8 mouse cellular contexts compared by ENCODE assay signal in genomic region chr7:27257852-27258204, GRCm38 (mm10). TPM values are rescaled to one million over a fixed set of nuclear protein-coding genes. Genes with fewer than 3 reads are reported as not detected.
DNase-seq lines count a peak whose midpoint lies in the region; ATAC-seq and TF ChIP-seq lines count a peak whose summit lies in the region.

No protein-coding gene starts in this region.

- H3K79me2 ChIP-seq in C2C12 (ENCODE audit: control insufficient read depth, insufficient read depth), result peaks cover 5% of the 10 kb centered on the region
- no peaks in the 10 kb centered on the region for H3K79me2 ChIP-seq in macrophage (ENCODE audit: inconsistent target)

- peak; percentile 48 for ATAC-seq in forebrain, embryonic 13.5 days
- no peak for ATAC-seq in granulocyte monocyte progenitor cell, adult 5-6 weeks (replicated peaks; ENCODE audit: poor library complexity, severe bottlenecking)

- H3K79me3 ChIP-seq in C2C12 (ENCODE audit: low read depth), result no peaks in the 10 kb centered on the region

- H3K27ac ChIP-seq in forebrain, embryonic 13.5 days, result peak overlapping the region; percentile 94
- peak overlapping the region; percentile 59 for H3K27ac ChIP-seq in macrophage

- H3K9me3 ChIP-seq in forebrain, embryonic 13.5 days (replicated peaks), result no peaks in the 10 kb centered on the region

- peaks cover 54% of the 10 kb centered on the region for H3K4me1 ChIP-seq in forebrain, embryonic 13.5 days

- no peak for TF ChIP-seq CTCF in C2C12 (IDR thresholded peaks at IDR 0.05; ENCODE audit: control insufficient read depth, insufficient read depth, insufficient read length)

- no peaks in the 10 kb centered on the region for H3K27me3 ChIP-seq in C2C12 (ENCODE audit: control insufficient read depth, insufficient read depth, insufficient read length)
- no peaks in the 10 kb centered on the region for H3K27me3 ChIP-seq in forebrain, embryonic 13.5 days

- DNase-seq in embryo, embryonic 10.5 days (ENCODE audit: low spot score), result peak; percentile 43
- DNase-seq in embryo, embryonic 10 days (ENCODE audit: low spot score), result no peak
- DNase-seq in left cerebral cortex, adult 9 months (ENCODE audit: low spot score in 2 of 2), result no peak
- DNase-seq in gastrocnemius, postnatal 10 days, result no peak

- no peak overlapping the region for H3K4me3 ChIP-seq in C2C12 (ENCODE audit: insufficient read depth, poor library complexity, severe bottlenecking)
- H3K4me3 ChIP-seq in forebrain, embryonic 13.5 days, result peak overlapping the region; percentile 83
- H3K4me3 ChIP-seq in macrophage (ENCODE audit: inconsistent target), result peak overlapping the region; percentile 41; the same call in 1 of the 2 replicates

- no peaks in the 10 kb centered on the region for H3K36me3 ChIP-seq in C2C12 (ENCODE audit: control insufficient read depth, insufficient read depth)
- peaks cover 22% of the 10 kb centered on the region for H3K36me3 ChIP-seq in forebrain, embryonic 13.5 days (ENCODE audit: poor library complexity, severe bottlenecking)
- H3K36me3 ChIP-seq in macrophage (ENCODE audit: inconsistent target), result peaks cover 18% of the 10 kb centered on the region

- H3K9ac ChIP-seq in forebrain, embryonic 13.5 days, result peak overlapping the region; percentile 58; the same call in 1 of the 2 replicates

- H3K4me2 ChIP-seq in forebrain, embryonic 13.5 days, result peak overlapping the region; percentile 90

- WGBS in forebrain, embryonic 13.5 days, result 0% methylated on average over 5 of the region's 6 CpGs
- WGBS in macrophage (ENCODE audit: missing documents), result 46% methylated on average over 3 of the region's 6 CpGs

- peak overlapping the region; percentile 13 for H3ac ChIP-seq in C2C12 (ENCODE audit: control insufficient read depth, insufficient read length, low read depth)

TF ChIP-seq in C2C12, 6 proteins besides CTCF, POLR2A, EP300 and RAD21:
- no peak for TF ChIP-seq MYOG (IDR thresholded peaks at IDR 0.05; ENCODE audit: control insufficient read depth, extremely low read depth, insufficient read length)
- TF ChIP-seq USF1 (IDR thresholded peaks at IDR 0.05; ENCODE audit: low read depth), result no peak
- TF ChIP-seq MAX (IDR thresholded peaks at IDR 0.05), result no peak
- no peak for TF ChIP-seq FOSL1 (IDR thresholded peaks at IDR 0.05; ENCODE audit: insufficient read depth, low read length, poor library complexity, severe bottlenecking)
- TF ChIP-seq MYOD1 (IDR thresholded peaks at IDR 0.05; ENCODE audit: control insufficient read depth, insufficient read length, low read depth), result no peak
- TF ChIP-seq CEBPB (IDR thresholded peaks at IDR 0.05; ENCODE audit: low read depth), result no peak

RNA-seq across cellular contexts. Expression of gene Numbl, which starts 0.4 kb away (rescaled TPM):
- 11.7 TPM for polyA plus RNA-seq in C2C12 (2012; fragmentation: generic; extraction: Trizol)
- 31.1 and 32.3 TPM in 2 replicates for polyA plus RNA-seq in forebrain, embryonic 13.5 days (2015; fragmentation: Nextera tagmentation; extraction: Ambion mirVana)
- 10 to 100 TPM in 5 of 26 experiments, 1 to 10 TPM in 21; 2.1 to 14.8 (median 6.4) TPM for total RNA-seq in macrophage (2018; cell fraction: chromatin; rRNA removed)
- 1 to 10 TPM in 24 of 26 experiments, under 1 TPM in 2; 0.68 to 5.4 (median 2.2) TPM for total RNA-seq in macrophage (2018; cell fraction: cytosol; rRNA removed)
- total RNA-seq in macrophage (2018; cell fraction: nucleus; rRNA removed), result 10 to 100 TPM in 1 of 26 experiments, 1 to 10 TPM in 23, under 1 TPM in 2; 0.83 to 10.4 (median 3.2) TPM
- polyA plus RNA-seq in macrophage (2018), result 2.0 to 3.1 TPM (median 2.4 TPM) in 3 replicates
- total RNA-seq in gastrocnemius, postnatal 10 days (2021), result 10 to 100 TPM; 14.7 to 17.0 TPM
- 1.2 and 1.3 TPM in 2 replicates for total RNA-seq in granulocyte monocyte progenitor cell, adult 5-6 weeks (2014; fragmentation: Nextera tagmentation)
- total RNA-seq in granulocyte monocyte progenitor cell, adult 5-6 weeks (2017), result 0.69 and 1.1 TPM in 2 replicates

RNA-seq across cellular contexts. Expression of gene Coq8b, which starts 25.0 kb away (rescaled TPM):
- polyA plus RNA-seq in C2C12 (2012; fragmentation: generic; extraction: Trizol) (9.3 TPM), macrophage (2018) (15.6 to 17.3 TPM (median 16.0 TPM) in 3 replicates)
- polyA plus RNA-seq in forebrain, embryonic 13.5 days (2015; fragmentation: Nextera tagmentation; extraction: Ambion mirVana), result 22.3 and 25.5 TPM in 2 replicates
- 10 to 100 TPM; 18.6 to 94.5 (median 54.0) TPM for total RNA-seq in macrophage (2018; cell fraction: chromatin; rRNA removed)
- total RNA-seq in macrophage (2018; cell fraction: cytosol; rRNA removed), result 10 to 100 TPM; 14.7 to 24.2 (median 19.7) TPM
- total RNA-seq in macrophage (2018; cell fraction: nucleus; rRNA removed), result 10 to 100 TPM; 12.1 to 45.8 (median 27.7) TPM
- 1 to 10 TPM; 4.2 to 6.4 TPM for total RNA-seq in gastrocnemius, postnatal 10 days (2021)
- total RNA-seq in granulocyte monocyte progenitor cell, adult 5-6 weeks (2014; fragmentation: Nextera tagmentation), result 13.3 and 15.9 TPM in 2 replicates
- total RNA-seq in granulocyte monocyte progenitor cell, adult 5-6 weeks (2017), result 9.5 and 10.0 TPM in 2 replicates

RNA-seq across cellular contexts. Expression of gene Itpkc, which starts 29.4 kb away (rescaled TPM):
- polyA plus RNA-seq in C2C12 (2012; fragmentation: generic; extraction: Trizol) (5.7 TPM), macrophage (2018) (4.0 to 6.8 TPM (median 6.2 TPM) in 3 replicates)
- polyA plus RNA-seq in forebrain, embryonic 13.5 days (2015; fragmentation: Nextera tagmentation; extraction: Ambion mirVana), result 4.6 and 5.4 TPM in 2 replicates
- total RNA-seq in macrophage (2018; cell fraction: chromatin; rRNA removed), result 100 to 1,000 TPM in 7 of 26 experiments, 10 to 100 TPM in 19; 14.1 to 149 (median 55.4) TPM
- 10 to 100 TPM in 13 of 26 experiments, 1 to 10 TPM in 13; 5.2 to 39.8 (median 10.0) TPM for total RNA-seq in macrophage (2018; cell fraction: cytosol; rRNA removed)
- total RNA-seq in macrophage (2018; cell fraction: nucleus; rRNA removed), result 100 to 1,000 TPM in 1 of 26 experiments, 10 to 100 TPM in 24, 1 to 10 TPM in 1; 9.0 to 111 (median 34.1) TPM
- 1 to 10 TPM; 4.3 to 6.3 TPM for total RNA-seq in gastrocnemius, postnatal 10 days (2021)
- total RNA-seq in granulocyte monocyte progenitor cell, adult 5-6 weeks (2014; fragmentation: Nextera tagmentation), result 2.1 and 7.7 TPM in 2 replicates
- total RNA-seq in granulocyte monocyte progenitor cell, adult 5-6 weeks (2017), result 1.8 and 2.2 TPM in 2 replicates
